Mouse (Mus musculus) central nervous system, embryonic 18 days (tissue): ENCODE results near the gene Cdon. TPM values are rescaled to one million over a fixed set of nuclear protein-coding genes. Genes with fewer than 3 reads are reported as not detected.

Experiments used
- polyA plus RNA-seq: library from polyadenylated mRNA; depleted of rRNA; stranded (reverse); fragments of >200 nt; gene quantifications from 2 replicates; pipeline ENCODE4 v1.2.3, GENCODE M21; 2012; rRNA removed

Gene Cdon
- polyA plus RNA-seq = 11.3 and 11.8 TPM in 2 replicates

DNA sequence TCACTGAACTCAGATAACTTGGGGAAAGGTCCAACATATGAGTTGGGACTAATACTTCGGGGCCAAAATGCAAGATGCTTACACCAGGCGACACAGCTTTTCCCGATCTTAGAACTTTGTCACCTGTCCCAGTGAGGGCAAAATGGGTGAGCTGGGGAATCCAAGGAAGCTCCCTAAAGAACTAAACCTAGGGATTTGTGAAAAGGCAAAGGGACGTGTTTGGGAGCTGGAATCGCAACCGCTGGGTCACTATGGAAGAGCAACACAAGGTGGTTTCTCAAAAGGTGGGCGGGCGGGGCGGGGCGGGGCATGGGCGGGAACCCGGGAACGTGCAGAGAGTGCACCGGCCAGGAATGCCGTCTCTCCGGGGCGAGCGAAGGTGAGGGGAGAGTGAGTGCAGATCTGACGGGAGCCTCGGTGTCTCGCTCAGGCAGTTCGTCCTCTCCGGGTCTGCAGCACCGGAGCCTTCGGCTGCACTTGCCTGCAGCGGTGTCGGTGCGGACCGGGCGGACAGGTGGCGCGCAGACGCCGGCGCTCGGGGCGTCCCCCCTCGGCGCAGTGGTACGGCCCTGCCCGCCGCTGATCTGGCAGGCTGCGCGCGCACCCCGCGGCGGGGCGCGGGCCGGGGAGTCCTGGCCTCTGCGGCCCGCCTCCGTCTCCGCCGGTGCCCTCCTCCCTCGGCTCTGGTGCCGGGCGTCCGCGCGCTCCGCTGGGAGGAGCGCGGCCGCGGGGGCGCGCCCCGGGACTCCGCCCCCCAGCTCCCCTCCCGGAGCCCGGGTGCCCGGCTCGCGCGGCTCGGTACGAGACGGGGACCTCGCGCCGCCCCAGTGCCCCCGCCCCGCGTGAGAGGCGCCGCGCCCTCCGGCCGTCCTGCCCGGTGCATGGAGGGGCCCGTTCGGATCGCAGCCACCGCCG is at the start of gene Cdon:
Gene Cdon, plus strand, starts transcription at position 324 of the 915 bp plus-strand sequence.

DNA sequence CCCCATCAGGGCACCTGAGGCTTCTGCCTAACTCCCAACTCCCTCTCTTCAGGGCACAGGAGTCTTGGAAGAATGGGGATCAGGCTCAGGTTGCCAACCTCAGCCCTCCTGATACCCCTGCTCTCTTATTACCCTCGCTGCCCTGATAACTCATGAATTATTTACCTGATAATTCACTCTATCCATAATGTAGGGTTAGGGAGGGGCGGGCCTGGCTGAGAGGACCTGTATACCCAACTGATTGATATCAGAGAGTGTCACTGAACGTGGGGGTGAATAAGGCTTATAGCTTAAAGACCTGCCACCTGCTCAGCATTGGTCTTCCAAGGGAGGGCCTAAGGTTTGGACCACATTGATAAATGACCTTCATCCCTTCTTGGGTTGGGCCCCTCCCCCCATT is 97.2 kb downstream of the Cdon start, which contains the start of gene Gm1113:
Gene Gm1113, minus strand, starts transcription at position 101 of the 400 bp plus-strand sequence.

Other genes starting within 250 kb of the Cdon start
- 57.9 and 60.0 TPM in 2 replicates for gene Dcps, start 245.1 kb upstream of the Cdon start, polyA plus RNA-seq
- gene Srpr, start 221.0 kb upstream of the Cdon start, polyA plus RNA-seq = 38.6 and 41.6 TPM in 2 replicates
- 2.4 and 2.5 TPM in 2 replicates for gene Tirap, start 220.8 kb upstream of the Cdon start, polyA plus RNA-seq
- gene Foxred1, start 210.1 kb upstream of the Cdon start, polyA plus RNA-seq = 54.7 and 63.6 TPM in 2 replicates
- gene Fam118b, start 153.3 kb upstream of the Cdon start, polyA plus RNA-seq = 44.0 TPM in 2 replicates
- 13.3 and 15.2 TPM in 2 replicates for gene Rpusd4, start 153.3 kb upstream of the Cdon start, polyA plus RNA-seq
- gene Gm1113, start 97.1 kb downstream of the Cdon start, polyA plus RNA-seq = not detected in 2 replicates
- 16.9 and 17.4 TPM in 2 replicates for gene Ddx25, start 137.4 kb downstream of the Cdon start, polyA plus RNA-seq
- gene Pus3, start 137.5 kb downstream of the Cdon start, polyA plus RNA-seq = 15.5 and 17.2 TPM in 2 replicates
- gene Pate2, start 149.2 kb downstream of the Cdon start, polyA plus RNA-seq = 1.4 TPM in 2 replicates
- gene Hyls1, start 149.3 kb downstream of the Cdon start, polyA plus RNA-seq = 12.1 and 12.5 TPM in 2 replicates
- not detected in 2 replicates for gene Pate4, start 190.8 kb downstream of the Cdon start, polyA plus RNA-seq
- gene Pate3, start 227.1 kb downstream of the Cdon start, polyA plus RNA-seq = not detected in 2 replicates